Mouse (Mus musculus): ENCODE measurements at regions not wholly inside any gene's neighbourhood (a gene's known extent, or its start where the extent isn't known, plus 50 kb on each side); places are given as distances from the start of the nearest gene placed in this dataset.
A peak's percentile ranks its signal among the peaks of the same experiment; 100 is the strongest.

GRCm38 (mm10) chr3:115792606-115793005, 77.7 kb upstream of the S1pr1 start:
- H3K27me3 ChIP-seq (replicated peaks; ENCODE audit: insufficient read depth, low read length): no peaks in the 10 kb centered on the region
- no peaks in the 10 kb centered on the region for H3K9me3 ChIP-seq (ENCODE audit: low read length)
- no peak for TF ChIP-seq EP300 (IDR thresholded peaks at IDR 0.05)
- TF ChIP-seq CTCF (IDR thresholded peaks at IDR 0.05): no peak
- no peak overlapping the region for H3K9ac ChIP-seq (replicated peaks; ENCODE audit: low read depth)
- no peak for ATAC-seq
- H3K4me2 ChIP-seq (replicated peaks; ENCODE audit: low read depth, low read length): no peak overlapping the region
- H3K4me3 ChIP-seq (ENCODE audit: low read depth, low read length): no peak overlapping the region
- DNase-seq (ENCODE audit: low spot score): no peak
- WGBS: 47% methylated on average over 3 of the region's 4 CpGs
- no peak overlapping the region for H3K27ac ChIP-seq (ENCODE audit: low read length)
- H3K36me3 ChIP-seq (ENCODE audit: insufficient read depth, low read length): no peaks in the 10 kb centered on the region
- H3K4me1 ChIP-seq (ENCODE audit: insufficient read depth, low read depth, low read length): peaks cover 9% of the 10 kb centered on the region

DNA sequence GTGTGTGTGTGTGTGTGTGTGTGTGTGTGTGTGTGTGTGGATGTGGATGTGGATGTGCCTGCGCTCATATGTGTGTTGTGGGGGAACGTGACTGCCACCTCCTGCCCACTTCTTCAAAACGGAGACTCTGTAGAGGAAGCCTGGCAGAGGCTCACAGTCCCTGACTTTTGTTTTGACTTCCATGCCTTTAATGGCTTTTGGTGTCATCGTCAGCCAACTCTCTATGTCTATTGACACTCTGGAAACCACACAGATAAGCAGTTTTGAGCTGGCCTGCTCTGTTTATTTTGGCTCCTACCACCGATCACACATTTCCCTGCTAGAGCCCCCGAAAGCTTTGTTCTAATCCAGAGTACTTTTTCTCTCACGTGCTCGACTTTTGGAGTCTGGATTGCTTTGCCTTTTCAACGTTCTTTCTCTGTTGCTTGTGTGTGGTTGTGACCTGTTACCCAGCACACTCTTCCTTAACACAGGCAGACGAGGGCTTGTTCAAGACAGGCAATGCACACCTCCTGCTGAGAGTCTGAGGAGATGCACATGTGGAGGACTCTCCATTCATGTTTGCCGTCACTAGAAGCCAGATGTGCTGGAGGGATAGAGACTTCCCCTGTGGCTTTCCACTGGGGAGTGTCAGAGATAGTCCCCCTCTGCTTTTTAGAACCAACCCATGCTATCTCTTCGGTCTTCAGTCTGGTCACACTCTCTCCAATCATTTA, 78.6 kb upstream of the S1pr1 start:
- H3K4me1 ChIP-seq (ENCODE audit: insufficient read depth, low read depth, low read length): peaks cover 9% of the 10 kb centered on the region
- H3K9ac ChIP-seq (replicated peaks; ENCODE audit: low read depth): no peak overlapping the region
- DNase-seq (ENCODE audit: low spot score) (peak; percentile 83), ATAC-seq (peak; percentile 83)
- WGBS: 5% methylated on average over 12 of the region's 12 CpGs
- no peaks in the 10 kb centered on the region for H3K27me3 ChIP-seq (replicated peaks; ENCODE audit: insufficient read depth, low read length)
- peak overlapping the region; percentile 19; the same call in 1 of the 2 replicates for H3K4me3 ChIP-seq (ENCODE audit: low read depth, low read length)
- peak overlapping the region; percentile 34 for H3K4me2 ChIP-seq (replicated peaks; ENCODE audit: low read depth, low read length)
- TF ChIP-seq EP300 (IDR thresholded peaks at IDR 0.05) (no peak), CTCF (IDR thresholded peaks at IDR 0.05) (peak; percentile 67)
- H3K27ac ChIP-seq (ENCODE audit: low read length): peak overlapping the region; percentile 72
- no peaks in the 10 kb centered on the region for H3K36me3 ChIP-seq (ENCODE audit: insufficient read depth, low read length)
- H3K9me3 ChIP-seq (ENCODE audit: low read length): no peaks in the 10 kb centered on the region

DNA sequence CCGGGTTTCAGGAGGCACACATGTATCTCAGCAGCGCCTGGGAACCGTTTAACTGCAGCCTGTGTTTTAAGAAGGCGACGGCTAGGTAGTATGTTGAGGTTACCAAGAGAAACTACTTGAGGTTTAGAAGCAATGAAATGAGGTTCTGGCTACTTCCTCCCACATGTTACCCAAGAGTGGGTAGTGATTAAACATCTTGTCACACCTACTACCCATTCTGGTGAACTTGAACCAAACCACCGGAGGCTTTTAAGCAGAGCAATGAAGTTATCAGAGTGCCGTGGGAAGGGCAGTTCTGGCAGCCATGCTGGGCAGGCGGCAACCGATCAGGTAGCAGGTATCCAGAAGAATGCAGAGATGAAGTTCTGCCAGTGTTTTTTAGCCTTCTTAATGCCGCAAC, 84.5 kb upstream of the S1pr1 start:
- H3K27me3 ChIP-seq (replicated peaks; ENCODE audit: insufficient read depth, low read length): no peaks in the 10 kb centered on the region
- TF ChIP-seq EP300 (IDR thresholded peaks at IDR 0.05) (no peak), CTCF (IDR thresholded peaks at IDR 0.05) (no peak)
- no peak overlapping the region for H3K9ac ChIP-seq (replicated peaks; ENCODE audit: low read depth)
- no peak overlapping the region for H3K27ac ChIP-seq (ENCODE audit: low read length)
- H3K9me3 ChIP-seq (ENCODE audit: low read length): no peaks in the 10 kb centered on the region
- H3K4me2 ChIP-seq (replicated peaks; ENCODE audit: low read depth, low read length): no peak overlapping the region
- ATAC-seq: no peak
- H3K36me3 ChIP-seq (ENCODE audit: insufficient read depth, low read length): no peaks in the 10 kb centered on the region
- no peak for DNase-seq (ENCODE audit: low spot score)
- no peak overlapping the region for H3K4me3 ChIP-seq (ENCODE audit: low read depth, low read length)
- WGBS: 84% methylated on average over 10 of the region's 10 CpGs
- no peaks in the 10 kb centered on the region for H3K4me1 ChIP-seq (ENCODE audit: insufficient read depth, low read depth, low read length)

DNA sequence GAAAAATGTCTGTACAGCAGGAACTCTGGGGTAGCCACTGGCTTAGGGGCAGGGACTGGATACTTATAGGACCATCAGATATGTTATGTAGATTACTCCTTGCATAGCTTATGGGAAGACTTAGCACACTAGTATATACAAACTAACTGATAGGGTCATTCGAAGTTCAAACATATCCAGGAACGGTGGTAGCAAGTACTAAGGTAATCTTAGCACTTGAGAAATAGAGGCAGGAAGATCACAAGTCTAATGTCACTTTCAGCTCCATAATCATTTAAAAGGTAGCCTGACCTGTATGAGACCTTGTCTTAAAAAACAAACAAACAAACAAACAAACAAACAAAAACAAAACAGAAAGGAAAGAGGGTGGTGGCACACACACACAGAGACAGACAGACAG, 85.1 kb upstream of the S1pr1 start:
- Histone ChIP-seq H3K9me3 (ENCODE audit: low read length) (no peaks in the 10 kb centered on the region), H3K4me1 (ENCODE audit: insufficient read depth, low read depth, low read length) (no peaks in the 10 kb centered on the region), H3K4me3 (ENCODE audit: low read depth, low read length) (no peak overlapping the region), H3K27ac (ENCODE audit: low read length) (no peak overlapping the region), H3K4me2 (replicated peaks; ENCODE audit: low read depth, low read length) (no peak overlapping the region), H3K27me3 (replicated peaks; ENCODE audit: insufficient read depth, low read length) (no peaks in the 10 kb centered on the region), H3K9ac (replicated peaks; ENCODE audit: low read depth) (no peak overlapping the region), H3K36me3 (ENCODE audit: insufficient read depth, low read length) (no peaks in the 10 kb centered on the region)
- ATAC-seq (no peak), DNase-seq (ENCODE audit: low spot score) (no peak)
- WGBS: 41% methylated on average over 2 of the region's 2 CpGs
- TF ChIP-seq EP300 (IDR thresholded peaks at IDR 0.05): no peak
- no peak for TF ChIP-seq CTCF (IDR thresholded peaks at IDR 0.05)

DNA sequence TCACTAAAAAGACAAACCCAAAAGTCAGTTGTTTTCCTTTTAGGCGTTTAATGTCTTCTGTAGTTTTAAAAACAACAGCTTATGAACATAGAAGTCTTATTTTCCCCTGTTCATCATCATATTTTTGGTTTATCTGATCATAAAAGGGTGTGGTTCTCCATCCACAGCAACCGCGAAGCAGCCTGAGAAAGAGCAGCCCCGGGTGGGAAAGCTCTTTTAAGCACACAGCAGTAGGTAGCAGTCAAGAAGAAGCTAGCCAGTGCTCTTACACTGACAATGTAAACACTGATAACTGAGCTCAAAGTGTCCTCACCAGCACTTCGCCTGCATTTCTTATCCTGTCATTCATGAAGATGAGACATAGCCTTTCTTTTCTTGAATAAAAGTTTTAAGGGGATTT, 86.0 kb upstream of the S1pr1 start:
- no peak overlapping the region for H3K4me2 ChIP-seq (replicated peaks; ENCODE audit: low read depth, low read length)
- no peaks in the 10 kb centered on the region for H3K9me3 ChIP-seq (ENCODE audit: low read length)
- WGBS: 17% methylated on average over 5 of the region's 5 CpGs
- no peaks in the 10 kb centered on the region for H3K27me3 ChIP-seq (replicated peaks; ENCODE audit: insufficient read depth, low read length)
- no peaks in the 10 kb centered on the region for H3K36me3 ChIP-seq (ENCODE audit: insufficient read depth, low read length)
- ATAC-seq (no peak; the same call in 1 of the 2 replicates), DNase-seq (ENCODE audit: low spot score) (no peak)
- H3K9ac ChIP-seq (replicated peaks; ENCODE audit: low read depth): no peak overlapping the region
- no peak overlapping the region for H3K27ac ChIP-seq (ENCODE audit: low read length)
- no peak for TF ChIP-seq EP300 (IDR thresholded peaks at IDR 0.05)
- TF ChIP-seq CTCF (IDR thresholded peaks at IDR 0.05): no peak
- H3K4me1 ChIP-seq (ENCODE audit: insufficient read depth, low read depth, low read length): no peaks in the 10 kb centered on the region
- H3K4me3 ChIP-seq (ENCODE audit: low read depth, low read length): no peak overlapping the region

- 46% methylated on average over 5 of the region's 5 CpGs for WGBS
- H3K27me3 ChIP-seq (replicated peaks; ENCODE audit: insufficient read depth, low read length): no peaks in the 10 kb centered on the region
- H3K4me3 ChIP-seq (ENCODE audit: low read depth, low read length): no peak overlapping the region
- peak; percentile 40 for ATAC-seq
- H3K9me3 ChIP-seq (ENCODE audit: low read length): no peaks in the 10 kb centered on the region
- H3K36me3 ChIP-seq (ENCODE audit: insufficient read depth, low read length): no peaks in the 10 kb centered on the region
- no peak for DNase-seq (ENCODE audit: low spot score)
- H3K27ac ChIP-seq (ENCODE audit: low read length): no peak overlapping the region
- TF ChIP-seq CTCF (IDR thresholded peaks at IDR 0.05) (no peak), EP300 (IDR thresholded peaks at IDR 0.05) (peak; percentile 75)
- H3K9ac ChIP-seq (replicated peaks; ENCODE audit: low read depth): no peak overlapping the region
- H3K4me1 ChIP-seq (ENCODE audit: insufficient read depth, low read depth, low read length): no peaks in the 10 kb centered on the region
- no peak overlapping the region for H3K4me2 ChIP-seq (replicated peaks; ENCODE audit: low read depth, low read length)
These were observed 85.9 kb upstream of the Dph5 start for GRCm38 (mm10) chr3:115801581-115802200.
